Mouse (Mus musculus) forebrain, embryonic 14.5 days (tissue): Measurements from ENCODE around the gene Sptssb. TPM values are rescaled to one million over a fixed set of nuclear protein-coding genes. Genes with fewer than 3 reads are reported as not detected.

ENCODE experiments used
- ATAC-seq: fragments of 200-750 bp; cut with Nextera tagmentation; 2 replicates; pipeline ENCODE4 v1.8.0; 2017; ENCODE audit warnings: mild to moderate bottlenecking, moderate library complexity
- DNase-seq: peaks from one replicate; pipeline ENCODE4 v3.0.0-alpha.2; 2015; ENCODE audit warnings: low spot score
- H3K27ac ChIP-seq: fragments of 300-500 bp; sonication (generic); 2 replicates; pipeline ENCODE4 v1.5.1; 2014; ENCODE audit warnings: low read depth, mild to moderate bottlenecking, control low read depth, low read length, moderate library complexity
- H3K27me3 ChIP-seq: fragments of 300-500 bp; sonication (generic); replicated peaks from 2 replicates; pipeline ENCODE4 v1.6.1; 2014; ENCODE audit warnings: low read length, control low read depth, mixed read lengths; ENCODE audit not compliant: control insufficient read depth, insufficient read depth
- H3K36me3 ChIP-seq: fragments of 300-500 bp; sonication (generic); 2 replicates; pipeline ENCODE4 v1.6.1; 2014; ENCODE audit warnings: low read length, control low read depth; ENCODE audit not compliant: control insufficient read depth, insufficient read depth
- H3K4me1 ChIP-seq: fragments of 300-500 bp; sonication (generic); 2 replicates; pipeline ENCODE4 v1.6.1; 2014; ENCODE audit warnings: antibody characterized with exemption, low read length, control low read depth; ENCODE audit not compliant: control insufficient read depth, insufficient read depth
- H3K4me2 ChIP-seq: fragments of 300-500 bp; sonication (generic); 2 replicates; pipeline ENCODE4 v1.6.1; 2014; ENCODE audit warnings: mild to moderate bottlenecking, control low read depth, low read length
- H3K4me3 ChIP-seq: fragments of 300-500 bp; sonication (generic); 2 replicates; pipeline ENCODE4 v1.5.1; 2014; ENCODE audit warnings: low read depth, low read length, control low read depth
- H3K9ac ChIP-seq: fragments of 300-500 bp; sonication (generic); 2 replicates; pipeline ENCODE4 v1.6.1; 2014; ENCODE audit warnings: mild to moderate bottlenecking, low read length, control low read depth, moderate library complexity
- H3K9me3 ChIP-seq: fragments of 300-500 bp; sonication (generic); replicated peaks from 2 replicates; pipeline ENCODE4 v1.6.1; 2016; ENCODE audit warnings: low read length, control low read depth, mixed read lengths; ENCODE audit not compliant: control insufficient read depth
- WGBS: fragments of 180-500 bp; shearing (Covaris S2); extraction: QIAGEN DNeasy Blood & Tissue Kit; methylation state at CpG from one replicate; pipeline ENCODE4 v1.1.7; 2014; 5-methylcytosine and 5-hydroxymethylcytosine counted together
- polyA plus RNA-seq: library from polyadenylated mRNA; unstranded; fragments of >200 nt; fragmentation: Nextera tagmentation; extraction: Ambion mirVana; gene quantifications from 2 replicates; pipeline ENCODE4 v1.2.1, GENCODE M21; 2014

Gene Sptssb
- polyA plus RNA-seq, result 0.23 and 0.49 TPM in 2 replicates

DNA sequence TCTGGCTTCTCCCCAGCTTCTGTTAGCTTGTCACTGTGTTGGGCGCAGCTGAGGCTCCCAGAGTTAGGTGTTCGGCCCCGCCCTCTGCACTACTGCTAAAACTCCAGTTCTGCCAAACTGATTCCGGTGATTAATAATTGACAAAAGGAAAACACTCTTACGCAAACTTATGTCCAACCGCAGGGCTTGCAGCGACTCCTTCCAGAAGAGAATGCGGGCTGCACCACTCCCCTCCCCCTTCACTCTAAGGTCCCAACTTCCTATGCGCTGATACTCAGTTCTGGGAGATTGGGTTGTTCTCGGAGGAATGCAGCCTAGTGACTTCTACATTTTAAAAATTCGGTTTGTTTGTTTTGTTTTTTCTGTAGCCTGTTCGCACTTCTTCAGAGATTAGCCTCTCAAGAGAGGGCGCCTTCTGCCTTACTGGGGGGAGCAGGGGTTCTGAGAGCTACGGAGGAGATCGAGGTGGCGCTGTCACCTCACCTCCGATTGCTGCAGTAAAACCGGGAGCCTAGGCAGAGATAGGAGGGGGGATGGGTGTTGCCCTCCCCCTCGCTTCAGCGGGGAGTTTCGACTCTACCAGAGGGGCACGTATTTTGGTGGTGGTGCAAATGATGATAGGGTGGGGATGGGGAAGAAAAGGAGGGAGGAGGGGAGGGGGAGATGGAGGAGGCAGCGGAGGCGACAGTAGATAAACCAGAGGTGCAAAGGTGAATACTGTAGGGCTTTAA is at the start of gene Sptssb:
Gene Sptssb (minus strand): TSS at position 83 of the 731 bp plus-strand sequence.
- H3K27me3 ChIP-seq, result peaks cover 4% of the 10 kb centered on the region
- no peak within 1 kb of the TSS for H3K27ac ChIP-seq
- peak within 1 kb of the TSS; percentile 51 for H3K4me3 ChIP-seq
- H3K4me1 ChIP-seq, result no peaks in the 10 kb centered on the region
- no peaks in the 10 kb centered on the region for H3K36me3 ChIP-seq
- peak within 1 kb of the TSS; percentile 88 for H3K4me2 ChIP-seq
- DNase-seq (peak; percentile 48), ATAC-seq (peak; percentile 56)
- WGBS, result 2% methylated on average over 24 of the region's 24 CpGs
- no peaks in the 10 kb centered on the region for H3K9me3 ChIP-seq
- H3K9ac ChIP-seq, result peak within 1 kb of the TSS; percentile 64

DNA sequence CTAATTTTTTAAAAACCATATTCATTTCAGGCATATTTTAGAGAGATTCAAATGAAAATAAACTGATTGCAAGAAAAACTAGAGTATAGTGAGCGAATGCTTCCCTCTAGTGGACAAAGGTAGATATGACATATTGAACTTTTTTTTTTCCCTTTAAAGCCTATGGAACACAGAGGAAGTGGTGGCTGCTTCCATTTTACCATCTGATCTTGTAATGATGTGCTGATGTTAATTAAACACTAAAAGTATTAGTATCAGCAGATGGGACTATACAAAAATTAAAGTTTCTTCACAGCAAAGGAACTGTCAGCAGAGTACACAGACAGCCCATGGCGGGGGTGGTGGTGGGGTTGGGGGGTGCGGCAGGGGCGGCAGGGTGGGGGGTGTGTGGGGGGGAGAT is 48.3 kb upstream of the Sptssb start:
- DNase-seq (peak; percentile 82), ATAC-seq (peak; percentile 62)
- 57% methylated on average over 4 of the region's 4 CpGs for WGBS
- Histone ChIP-seq H3K36me3 (no peaks in the 10 kb centered on the region), H3K9me3 (no peaks in the 10 kb centered on the region), H3K9ac (no peak overlapping the region), H3K4me1 (no peaks in the 10 kb centered on the region), H3K4me3 (no peak overlapping the region), H3K4me2 (no peak overlapping the region), H3K27me3 (no peaks in the 10 kb centered on the region), H3K27ac (no peak overlapping the region)

DNA sequence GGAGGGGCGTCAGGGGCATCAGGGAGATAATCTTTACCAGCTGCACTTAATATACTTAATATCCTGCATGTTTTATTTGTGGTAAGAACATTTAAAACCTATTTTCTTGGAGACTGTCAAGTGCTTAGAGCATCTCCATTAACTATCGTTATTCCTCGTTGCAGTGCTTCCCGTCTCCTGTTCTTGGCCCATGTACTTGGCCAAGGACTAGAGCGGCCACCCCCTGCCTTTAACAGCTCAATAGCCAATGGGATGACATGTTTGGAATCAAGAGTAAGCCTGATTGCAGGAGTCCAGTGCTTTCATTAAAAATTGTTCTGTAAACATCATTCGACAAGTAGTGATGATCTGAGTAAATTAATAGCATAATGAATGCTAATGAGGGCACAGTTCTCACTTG is 47.8 kb upstream of the Sptssb start:
- DNase-seq, result no peak
- H3K9me3 ChIP-seq, result no peaks in the 10 kb centered on the region
- no peaks in the 10 kb centered on the region for H3K4me1 ChIP-seq
- no peaks in the 10 kb centered on the region for H3K36me3 ChIP-seq
- 47% methylated on average over 6 of the region's 6 CpGs for WGBS
- H3K27ac ChIP-seq, result no peak overlapping the region
- H3K9ac ChIP-seq, result no peak overlapping the region
- no peak overlapping the region for H3K4me3 ChIP-seq
- peak; percentile 60 for ATAC-seq
- no peak overlapping the region for H3K4me2 ChIP-seq
- no peaks in the 10 kb centered on the region for H3K27me3 ChIP-seq

DNA sequence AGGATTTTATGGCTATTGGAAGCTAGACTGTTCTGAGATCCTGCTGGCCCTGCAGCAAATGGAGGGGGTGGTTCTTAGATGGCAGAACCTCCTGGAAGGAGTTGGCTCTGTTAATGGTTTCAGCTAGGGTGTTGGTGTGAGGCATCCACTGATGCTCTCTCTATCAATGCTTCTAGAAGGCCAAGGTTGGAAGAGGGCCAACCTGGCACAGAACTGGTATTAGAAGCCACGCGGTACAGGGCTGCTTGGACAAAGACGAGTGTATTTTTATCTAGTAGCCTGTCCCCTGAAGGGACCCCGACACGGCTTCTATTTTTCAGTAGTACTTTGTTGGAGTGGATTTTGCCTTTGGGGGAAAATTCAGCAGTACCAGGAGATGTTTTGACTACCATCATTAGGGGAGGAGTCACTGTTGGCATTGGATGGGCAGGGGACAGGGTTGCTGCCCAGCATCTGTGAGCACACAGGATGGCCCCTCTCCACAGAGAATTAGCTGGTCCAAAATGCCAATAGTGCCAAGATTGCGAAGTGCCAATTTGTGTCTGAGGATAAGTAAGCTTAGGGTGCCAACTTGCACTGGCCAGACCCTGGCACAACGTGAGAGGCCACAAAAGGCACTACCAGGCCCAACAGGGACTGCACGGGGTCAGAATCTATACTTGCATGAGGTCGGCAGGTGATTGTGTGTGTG is 43.2 kb upstream of the Sptssb start:
- Histone ChIP-seq H3K9ac (no peak overlapping the region), H3K9me3 (no peaks in the 10 kb centered on the region), H3K4me2 (no peak overlapping the region), H3K4me1 (no peaks in the 10 kb centered on the region), H3K36me3 (no peaks in the 10 kb centered on the region), H3K4me3 (no peak overlapping the region), H3K27ac (no peak overlapping the region), H3K27me3 (no peaks in the 10 kb centered on the region)
- DNase-seq (peak; percentile 17), ATAC-seq (peak; percentile 40; the same call in 1 of the 2 replicates)
- 76% methylated on average over 9 of the region's 9 CpGs for WGBS

DNA sequence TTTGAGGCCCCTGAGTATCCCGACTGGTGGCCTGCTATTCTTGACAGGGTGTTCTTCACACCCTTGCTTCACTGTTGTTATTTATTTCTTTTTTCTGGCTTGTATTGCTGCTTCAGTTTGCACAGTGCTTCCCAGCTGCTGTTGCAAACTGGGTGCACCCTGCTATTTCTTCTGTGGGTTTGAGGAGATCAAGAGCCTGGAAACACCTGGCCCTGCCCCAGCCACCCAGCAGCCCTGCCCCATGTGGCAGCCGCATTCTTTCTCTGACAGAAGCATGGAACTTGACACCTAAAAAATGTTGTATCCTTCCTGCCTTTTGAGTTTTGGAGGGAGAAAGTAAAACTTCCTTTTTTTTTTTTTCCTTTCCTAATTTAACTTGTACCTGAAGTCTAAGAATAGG is 42.6 kb upstream of the Sptssb start:
- H3K36me3 ChIP-seq, result no peaks in the 10 kb centered on the region
- no peaks in the 10 kb centered on the region for H3K9me3 ChIP-seq
- ATAC-seq (no peak), DNase-seq (no peak)
- 75% methylated on average over 2 of the region's 2 CpGs for WGBS
- H3K4me2 ChIP-seq, result no peak overlapping the region
- H3K27me3 ChIP-seq, result no peaks in the 10 kb centered on the region
- H3K27ac ChIP-seq, result no peak overlapping the region
- H3K4me3 ChIP-seq, result no peak overlapping the region
- H3K9ac ChIP-seq, result no peak overlapping the region
- no peaks in the 10 kb centered on the region for H3K4me1 ChIP-seq

DNA sequence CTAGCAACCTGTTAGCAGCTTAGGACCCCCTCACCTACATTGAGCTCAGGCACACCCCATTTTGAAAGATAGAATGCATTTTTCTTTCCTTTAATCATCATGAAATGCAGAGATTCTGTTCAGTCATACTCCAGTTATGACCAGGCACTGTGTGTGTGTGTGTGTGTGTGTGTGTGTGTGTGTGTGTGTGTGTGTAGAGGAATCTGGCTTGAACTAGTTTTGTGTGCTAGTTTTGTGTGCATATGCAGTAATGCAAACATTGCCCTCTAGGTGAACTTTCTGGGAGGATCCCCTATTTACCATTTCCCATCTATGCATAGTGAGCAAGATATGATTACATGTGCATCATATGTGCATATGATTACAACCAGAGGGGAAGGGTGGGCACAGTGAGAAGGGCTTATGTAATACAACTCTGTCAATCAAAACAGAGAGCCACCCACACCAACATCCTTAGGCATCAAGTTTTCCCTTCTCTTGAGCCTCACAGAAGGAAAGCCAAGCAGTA is 42.2 kb upstream of the Sptssb start:
- no peak for DNase-seq
- Histone ChIP-seq H3K27me3 (no peaks in the 10 kb centered on the region), H3K36me3 (no peaks in the 10 kb centered on the region), H3K4me2 (no peak overlapping the region), H3K4me1 (no peaks in the 10 kb centered on the region), H3K9me3 (no peaks in the 10 kb centered on the region), H3K4me3 (no peak overlapping the region), H3K27ac (no peak overlapping the region), H3K9ac (no peak overlapping the region)
- ATAC-seq, result no peak

DNA sequence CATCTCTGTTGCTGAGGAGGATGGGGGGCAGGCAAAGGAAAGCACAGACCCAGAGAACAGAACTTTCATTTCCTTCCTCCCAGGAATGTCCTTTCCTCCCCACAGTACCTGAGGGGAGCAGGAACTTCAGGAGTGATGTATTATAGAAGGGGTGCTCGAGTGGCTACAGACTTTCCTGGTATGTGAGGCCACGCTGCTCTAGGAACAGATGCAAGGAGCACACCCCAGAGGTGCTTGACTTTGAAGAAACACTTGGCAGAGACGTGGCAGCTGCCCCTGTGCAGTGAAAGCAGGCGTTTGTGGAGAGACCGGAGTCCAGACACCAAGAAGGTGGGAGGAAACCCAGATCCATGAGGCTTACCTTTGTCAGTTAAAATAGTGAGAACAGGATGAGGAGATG is 40.6 kb upstream of the Sptssb start:
- Histone ChIP-seq H3K9me3 (no peaks in the 10 kb centered on the region), H3K4me1 (no peaks in the 10 kb centered on the region), H3K27me3 (no peaks in the 10 kb centered on the region), H3K4me2 (no peak overlapping the region), H3K9ac (no peak overlapping the region), H3K27ac (no peak overlapping the region), H3K36me3 (no peaks in the 10 kb centered on the region), H3K4me3 (no peak overlapping the region)
- DNase-seq (no peak), ATAC-seq (no peak)
- 69% methylated on average over 5 of the region's 5 CpGs for WGBS

DNA sequence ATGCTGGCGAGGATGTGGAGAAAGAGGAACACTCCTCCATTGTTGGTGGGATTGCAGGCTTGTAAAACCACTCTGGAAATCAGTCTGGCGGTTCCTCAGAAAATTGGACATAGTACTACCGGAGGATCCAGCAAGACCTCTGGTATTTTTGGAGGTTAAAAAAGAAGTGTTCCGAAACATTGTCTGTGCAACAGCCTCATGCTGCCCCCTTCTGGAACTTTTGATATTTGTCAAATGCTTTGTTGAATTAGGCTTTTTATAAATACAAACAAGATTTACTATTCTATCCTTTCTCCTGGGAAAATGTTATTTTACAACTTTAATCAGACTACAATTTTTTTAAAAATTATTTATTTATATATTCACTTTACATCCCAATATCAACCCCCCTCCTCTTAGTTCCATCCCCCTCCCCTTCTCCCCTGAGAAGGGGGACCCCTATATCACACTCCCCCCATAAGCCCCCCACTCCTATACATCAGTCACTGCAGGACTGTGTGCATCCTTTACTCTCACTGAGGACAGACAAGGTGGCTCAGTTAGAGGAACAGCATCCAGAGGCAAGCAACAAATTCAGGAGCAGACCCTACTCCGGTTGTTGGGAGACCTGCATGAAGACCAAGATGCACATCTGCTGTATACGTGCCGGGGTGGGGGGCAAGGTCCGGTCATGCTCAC is 38.3 kb upstream of the Sptssb start:
- no peak overlapping the region for H3K9ac ChIP-seq
- no peak overlapping the region for H3K27ac ChIP-seq
- no peaks in the 10 kb centered on the region for H3K27me3 ChIP-seq
- no peaks in the 10 kb centered on the region for H3K4me1 ChIP-seq
- no peak overlapping the region for H3K4me3 ChIP-seq
- no peaks in the 10 kb centered on the region for H3K9me3 ChIP-seq
- H3K36me3 ChIP-seq, result no peaks in the 10 kb centered on the region
- H3K4me2 ChIP-seq, result no peak overlapping the region
- 81% methylated on average over 7 of the region's 8 CpGs for WGBS
- DNase-seq, result peak; percentile 67
- no peak for ATAC-seq
